Mouse (Mus musculus) C2C12 (cell line): ENCODE data around the gene Stat3. TPM values are rescaled to one million over a fixed set of nuclear protein-coding genes. Genes with fewer than 3 reads are reported as not detected.

Source experiments
- H3K27me3 ChIP-seq: one replicate; pipeline ENCODE4 v1.6.1; 2011; ENCODE audit not compliant: control insufficient read depth, insufficient read depth, insufficient read length
- H3K36me3 ChIP-seq: one replicate; pipeline ENCODE4 v1.6.1; 2011; ENCODE audit not compliant: control insufficient read depth, insufficient read depth
- H3K4me3 ChIP-seq: one replicate; pipeline ENCODE4 v1.5.1; 2011; ENCODE audit warnings: mild to moderate bottlenecking, control low read depth; ENCODE audit not compliant: poor library complexity, insufficient read depth, severe bottlenecking
- H3K79me2 ChIP-seq: one replicate; pipeline ENCODE4 v1.6.1; 2011; ENCODE audit not compliant: control insufficient read depth, insufficient read depth
- H3K79me3 ChIP-seq: one replicate; pipeline ENCODE4 v1.6.1; 2011; ENCODE audit warnings: low read depth, control low read depth
- H3ac ChIP-seq: one replicate; pipeline ENCODE3; 2011; ENCODE audit warnings: low read depth; ENCODE audit not compliant: control insufficient read depth, insufficient read length
- CEBPB ChIP-seq: IDR thresholded peaks from one replicate; pipeline ENCODE4 v1.6.1; 2011; ENCODE audit warnings: low read depth, mild to moderate bottlenecking, control low read depth, moderate library complexity
- CTCF ChIP-seq: IDR thresholded peaks from one replicate; pipeline ENCODE4 v1.5.1; 2011; ENCODE audit not compliant: control insufficient read depth, insufficient read depth, insufficient read length
- FOSL1 ChIP-seq: IDR thresholded peaks from one replicate; pipeline ENCODE4 v1.8.0; 2011; ENCODE audit warnings: mild to moderate bottlenecking, low read length; ENCODE audit not compliant: poor library complexity, insufficient read depth, severe bottlenecking
- MAX ChIP-seq: IDR thresholded peaks from one replicate; pipeline ENCODE4 v1.6.1; 2011; ENCODE audit warnings: mild to moderate bottlenecking, control low read depth
- MYOD1 ChIP-seq: IDR thresholded peaks from one replicate; pipeline ENCODE4 v1.6.1; 2011; ENCODE audit warnings: low read depth; ENCODE audit not compliant: control insufficient read depth, insufficient read length
- MYOG ChIP-seq: IDR thresholded peaks from one replicate; pipeline ENCODE4 v1.6.1; 2011; ENCODE audit not compliant: control insufficient read depth, insufficient read length; ENCODE audit errors: extremely low read depth
- USF1 ChIP-seq: IDR thresholded peaks from one replicate; pipeline ENCODE4 v1.6.1; 2011; ENCODE audit warnings: low read depth, mild to moderate bottlenecking, control low read depth, moderate library complexity
- polyA plus RNA-seq: library from polyadenylated mRNA; unstranded; fragments of >200 nt; fragmentation: generic; extraction: Trizol; gene quantifications from one replicate; pipeline ENCODE4 v1.2.1, GENCODE M21; 2012; ENCODE audit warnings: missing spikeins

The Stat3 gene
- polyA plus RNA-seq, 1 experiment, result 36.1 TPM

- peaks cover 41% of the 10 kb centered on the region for H3K36me3 ChIP-seq
- H3ac ChIP-seq, result no peak overlapping the region
- no peaks in the 10 kb centered on the region for H3K27me3 ChIP-seq
- H3K4me3 ChIP-seq, result no peak overlapping the region
- no peaks in the 10 kb centered on the region for H3K79me3 ChIP-seq
- TF ChIP-seq MAX, result no peak
- no peak for TF ChIP-seq MYOD1
- TF ChIP-seq FOSL1, result no peak
- TF ChIP-seq CEBPB, result no peak
- TF ChIP-seq MYOG, result no peak
- no peak for TF ChIP-seq CTCF
- TF ChIP-seq USF1, result no peak
- H3K79me2 ChIP-seq, result no peaks in the 10 kb centered on the region
These were observed 47.9 kb downstream of the Stat3 start for GRCm38 (mm10) chr11:100891256-100892123.

GRCm38 (mm10) chr11:100890481-100890880, 48.9 kb downstream of the Stat3 start:
- Histone ChIP-seq H3ac (no peak overlapping the region), H3K27me3 (no peaks in the 10 kb centered on the region), H3K36me3 (peaks cover 44% of the 10 kb centered on the region), H3K4me3 (no peak overlapping the region), H3K79me3 (no peaks in the 10 kb centered on the region), H3K79me2 (no peaks in the 10 kb centered on the region)
- TF ChIP-seq CTCF (no peak), MYOD1 (no peak), FOSL1 (no peak), USF1 (no peak), MYOG (no peak), MAX (no peak), CEBPB (no peak)

GRCm38 (mm10) chr11:100888348-100888820, 51.0 kb downstream of the Stat3 start:
- H3ac ChIP-seq, result no peak overlapping the region
- H3K36me3 ChIP-seq, result peaks cover 30% of the 10 kb centered on the region
- no peaks in the 10 kb centered on the region for H3K79me3 ChIP-seq
- no peak overlapping the region for H3K4me3 ChIP-seq
- TF ChIP-seq MAX (no peak), MYOG (no peak), FOSL1 (no peak), USF1 (no peak), MYOD1 (no peak), CEBPB (no peak), CTCF (no peak)
- no peaks in the 10 kb centered on the region for H3K79me2 ChIP-seq
- H3K27me3 ChIP-seq, result no peaks in the 10 kb centered on the region

DNA sequence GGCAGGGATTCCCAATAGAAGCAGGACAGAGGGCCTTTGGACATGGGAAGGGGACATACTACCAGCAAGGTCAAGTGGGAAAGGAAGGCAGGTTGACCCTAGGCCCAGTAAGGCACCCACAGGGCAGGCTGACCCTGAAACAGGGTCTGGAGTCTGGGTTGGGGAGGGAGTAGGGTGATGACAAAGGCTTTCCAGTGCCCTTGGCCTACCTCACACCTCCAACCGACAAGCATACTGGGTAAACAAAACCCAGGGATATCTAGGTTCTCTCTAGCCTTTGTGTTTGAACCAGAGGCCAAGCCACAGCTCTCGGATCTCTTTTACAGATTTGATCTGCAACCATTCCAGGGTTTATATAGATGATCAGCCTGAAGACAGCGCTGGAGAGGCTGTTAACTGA, 51.6 kb downstream of the Stat3 start:
- Histone ChIP-seq H3K79me2 (no peaks in the 10 kb centered on the region), H3K36me3 (peaks cover 30% of the 10 kb centered on the region), H3K27me3 (no peaks in the 10 kb centered on the region), H3K79me3 (no peaks in the 10 kb centered on the region), H3K4me3 (no peak overlapping the region), H3ac (no peak overlapping the region)
- TF ChIP-seq MYOD1, result no peak
- TF ChIP-seq CTCF, result no peak
- no peak for TF ChIP-seq MYOG
- TF ChIP-seq USF1, result no peak
- no peak for TF ChIP-seq MAX
- TF ChIP-seq FOSL1, result no peak
- no peak for TF ChIP-seq CEBPB

GRCm38 (mm10) chr11:100887236-100887635, 52.1 kb downstream of the Stat3 start:
- H3K36me3 ChIP-seq, result peaks cover 26% of the 10 kb centered on the region
- H3K4me3 ChIP-seq, result no peak overlapping the region
- H3K27me3 ChIP-seq, result no peaks in the 10 kb centered on the region
- no peak overlapping the region for H3ac ChIP-seq
- no peaks in the 10 kb centered on the region for H3K79me3 ChIP-seq
- TF ChIP-seq MAX (no peak), FOSL1 (no peak), CEBPB (no peak), MYOD1 (no peak), MYOG (no peak), CTCF (no peak), USF1 (no peak)
- H3K79me2 ChIP-seq, result no peaks in the 10 kb centered on the region
